Mouse (Mus musculus): ENCODE results near the gene Ganab. TPM values are rescaled to one million over a fixed set of nuclear protein-coding genes. Genes with fewer than 3 reads are reported as not detected.

Ganab gene
- polyA plus RNA-seq, 1 experiment = 74.1 TPM

DNA sequence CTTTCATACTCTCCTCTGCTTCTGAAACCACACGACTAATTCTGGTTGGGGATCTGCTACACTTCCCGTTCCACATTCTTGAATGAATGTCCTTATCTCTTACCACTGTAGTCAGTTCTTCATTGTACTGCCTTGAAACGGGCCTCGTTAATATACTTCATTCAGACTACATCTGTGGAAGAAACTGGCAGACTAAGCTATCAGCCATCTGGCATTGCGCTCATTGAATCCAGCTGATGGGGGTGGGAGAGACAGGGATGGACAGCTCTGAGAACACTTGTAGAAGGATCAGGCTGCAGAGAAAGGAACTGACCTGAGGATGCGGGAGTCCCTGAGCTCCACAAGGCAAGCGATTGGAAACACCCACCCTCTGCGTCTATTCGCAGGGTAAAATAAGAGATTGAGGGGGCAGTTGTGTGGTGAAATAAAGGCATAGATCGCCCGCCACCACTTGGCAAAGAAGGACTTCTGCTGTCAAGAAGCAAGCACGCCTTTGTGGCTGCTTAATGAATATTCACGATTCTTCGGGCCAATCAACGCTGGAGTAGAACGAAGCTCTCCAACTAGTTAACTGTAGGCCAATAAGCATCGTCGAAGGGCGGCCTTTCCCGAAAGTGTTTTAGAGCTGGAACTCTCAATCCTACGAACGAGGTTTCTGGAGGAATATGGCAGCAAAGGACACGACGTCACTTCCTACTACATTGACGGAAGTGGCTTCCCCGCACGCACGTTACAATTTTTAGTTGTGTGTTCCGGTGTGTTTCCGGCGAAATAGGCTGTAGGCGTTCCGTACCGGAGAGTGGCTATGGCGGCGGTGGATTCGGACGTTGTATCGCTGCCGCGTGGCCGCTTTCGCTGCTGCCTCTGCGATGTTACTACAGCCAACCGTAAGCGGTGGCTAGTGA lies 55.5 kb downstream of the Ganab start, which contains the start of gene Tut1:
TSS of gene Tut1 (plus strand) at position 713 of the 905 bp plus-strand sequence.
- H3K27me3 ChIP-seq (ENCODE audit: control insufficient read depth, insufficient read depth, low read length) = no peaks in the 10 kb centered on the region
- 1% methylated on average over 46 of the region's 46 CpGs for WGBS
- H3K36me3 ChIP-seq (ENCODE audit: control insufficient read depth, insufficient read depth, low read length) = peaks cover 33% of the 10 kb centered on the region
- TF ChIP-seq POLR2A (IDR thresholded peaks at IDR 0.05; ENCODE audit: low read depth, low read length) (no peak), CTCF (IDR thresholded peaks at IDR 0.05; ENCODE audit: extremely low read depth, insufficient read length, insufficient replicate concordance, low read depth, low read length) (peak; percentile 16; the same call in 1 of the 2 replicates)
- peaks cover 3% of the 10 kb centered on the region; the same call in 1 of the 2 replicates for H3K4me1 ChIP-seq (ENCODE audit: control insufficient read depth, insufficient read depth, insufficient read length, low read length)
- peak within 1 kb of the TSS; percentile 83 for H3K4me3 ChIP-seq (ENCODE audit: low read depth, low read length)
- peak within 1 kb of the TSS; percentile 75 for H3K27ac ChIP-seq (ENCODE audit: insufficient read depth, low read depth, low read length)

DNA sequence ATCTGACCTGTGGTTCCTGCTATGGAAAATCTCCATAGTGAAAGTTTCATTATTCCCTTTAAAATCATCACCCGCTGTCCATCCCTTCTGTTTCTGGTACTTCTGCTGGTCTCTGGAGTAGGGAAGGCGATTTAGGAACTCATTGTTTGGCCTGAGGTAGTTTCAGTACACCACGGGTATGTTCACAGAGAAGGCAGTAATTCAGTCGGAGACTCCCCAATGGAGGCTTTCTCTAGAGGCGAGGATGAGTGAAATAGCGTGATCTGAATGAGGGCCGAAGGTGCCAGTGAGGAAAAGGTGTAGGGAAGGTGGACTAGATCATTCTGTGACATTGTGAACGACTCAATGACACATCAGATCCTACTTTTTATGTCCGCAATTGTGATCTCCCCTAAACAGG lies 56.3 kb downstream of the Ganab start:
- H3K27me3 ChIP-seq (ENCODE audit: control insufficient read depth, insufficient read depth, low read length) = no peaks in the 10 kb centered on the region
- TF ChIP-seq CTCF (IDR thresholded peaks at IDR 0.05; ENCODE audit: extremely low read depth, insufficient read length, insufficient replicate concordance, low read depth, low read length) (no peak), POLR2A (IDR thresholded peaks at IDR 0.05; ENCODE audit: low read depth, low read length) (no peak)
- 4% methylated on average over 9 of the region's 9 CpGs for WGBS
- H3K36me3 ChIP-seq (ENCODE audit: control insufficient read depth, insufficient read depth, low read length) = peaks cover 29% of the 10 kb centered on the region
- peak overlapping the region; percentile 83 for H3K4me3 ChIP-seq (ENCODE audit: low read depth, low read length)
- H3K4me1 ChIP-seq (ENCODE audit: control insufficient read depth, insufficient read depth, insufficient read length, low read length) = peaks cover 3% of the 10 kb centered on the region; the same call in 1 of the 2 replicates
- peak overlapping the region; percentile 75; the same call in 1 of the 2 replicates for H3K27ac ChIP-seq (ENCODE audit: insufficient read depth, low read depth, low read length)

DNA sequence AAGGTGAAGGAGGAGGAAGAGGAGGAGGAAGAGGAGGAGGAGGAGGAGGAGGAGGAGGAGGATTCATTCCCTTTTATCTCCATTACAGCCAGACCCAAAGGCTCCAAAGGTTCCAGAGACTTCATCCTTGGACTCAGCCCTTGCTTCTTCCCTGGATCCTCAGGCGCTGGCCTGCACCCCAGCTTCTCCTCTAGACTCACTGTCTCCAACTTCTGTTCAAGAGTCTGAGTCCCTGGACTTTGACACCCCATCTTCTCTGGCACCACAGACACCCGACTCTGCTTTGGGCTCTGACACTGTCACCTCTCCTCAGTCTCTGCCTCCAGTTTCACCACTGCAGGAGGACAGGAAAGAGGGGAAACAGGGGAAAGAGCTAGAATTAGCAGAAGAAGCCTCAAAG lies 64.4 kb downstream of the Ganab start:
- H3K27ac ChIP-seq (ENCODE audit: insufficient read depth, low read depth, low read length) = peak overlapping the region; percentile 41; the same call in 1 of the 2 replicates
- peaks cover 9% of the 10 kb centered on the region for H3K4me1 ChIP-seq (ENCODE audit: control insufficient read depth, insufficient read depth, insufficient read length, low read length)
- peaks cover 48% of the 10 kb centered on the region for H3K36me3 ChIP-seq (ENCODE audit: control insufficient read depth, insufficient read depth, low read length)
- H3K27me3 ChIP-seq (ENCODE audit: control insufficient read depth, insufficient read depth, low read length) = no peaks in the 10 kb centered on the region
- no peak for TF ChIP-seq CTCF (IDR thresholded peaks at IDR 0.05; ENCODE audit: extremely low read depth, insufficient read length, insufficient replicate concordance, low read depth, low read length)
- no peak for TF ChIP-seq POLR2A (IDR thresholded peaks at IDR 0.05; ENCODE audit: low read depth, low read length)
- H3K4me3 ChIP-seq (ENCODE audit: low read depth, low read length) = peak overlapping the region; percentile 43
- 65% methylated on average over 2 of the region's 2 CpGs for WGBS

DNA sequence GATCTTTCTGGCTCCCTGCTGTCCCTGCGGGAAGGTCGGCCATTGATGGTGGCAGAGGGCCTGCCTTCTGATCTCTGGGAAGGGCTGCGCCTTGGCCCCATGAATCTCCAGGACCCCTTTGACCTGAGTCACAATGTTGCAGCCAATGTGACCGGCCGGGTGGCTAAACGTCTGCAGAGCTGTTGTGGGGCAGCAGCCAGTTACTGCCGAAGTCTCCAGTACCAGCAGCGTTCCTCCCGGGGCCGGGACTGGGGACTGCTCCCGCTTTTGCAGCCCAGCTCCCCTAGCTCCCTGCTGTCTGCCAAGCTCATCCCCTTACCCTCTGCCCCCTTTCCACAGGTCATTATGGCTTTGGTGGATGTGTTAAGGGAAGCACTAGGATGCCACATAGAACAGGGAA lies 67.2 kb downstream of the Ganab start:
- H3K27ac ChIP-seq (ENCODE audit: insufficient read depth, low read depth, low read length) = peak overlapping the region; percentile 95; the same call in 1 of the 2 replicates
- H3K36me3 ChIP-seq (ENCODE audit: control insufficient read depth, insufficient read depth, low read length) = peaks cover 49% of the 10 kb centered on the region
- H3K4me1 ChIP-seq (ENCODE audit: control insufficient read depth, insufficient read depth, insufficient read length, low read length) = peaks cover 9% of the 10 kb centered on the region
- 90% methylated on average over 11 of the region's 11 CpGs for WGBS
- TF ChIP-seq CTCF (IDR thresholded peaks at IDR 0.05; ENCODE audit: extremely low read depth, insufficient read length, insufficient replicate concordance, low read depth, low read length) = no peak
- no peak for TF ChIP-seq POLR2A (IDR thresholded peaks at IDR 0.05; ENCODE audit: low read depth, low read length)
- no peaks in the 10 kb centered on the region for H3K27me3 ChIP-seq (ENCODE audit: control insufficient read depth, insufficient read depth, low read length)
- H3K4me3 ChIP-seq (ENCODE audit: low read depth, low read length) = no peak overlapping the region

DNA sequence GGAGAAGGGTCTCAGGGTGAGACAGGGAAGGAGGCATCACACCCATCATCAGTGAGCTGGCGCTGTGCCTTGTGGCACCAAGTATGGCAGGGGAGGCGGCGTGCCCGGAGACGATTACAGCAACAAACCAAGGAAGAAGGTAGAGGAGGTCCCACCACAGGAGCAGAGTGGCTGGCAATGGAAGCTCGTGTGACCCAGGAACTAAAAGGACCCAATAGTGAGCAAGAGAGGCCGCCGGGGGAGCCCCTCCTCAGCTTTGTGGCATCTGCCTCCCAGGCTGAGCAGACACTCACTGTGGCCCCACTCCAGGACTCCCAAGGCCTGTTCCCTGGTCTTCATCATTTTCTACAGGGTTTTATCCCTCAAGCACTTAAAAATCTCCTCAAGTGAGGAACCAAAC lies 67.9 kb downstream of the Ganab start:
- 34% methylated on average over 8 of the region's 8 CpGs for WGBS

DNA sequence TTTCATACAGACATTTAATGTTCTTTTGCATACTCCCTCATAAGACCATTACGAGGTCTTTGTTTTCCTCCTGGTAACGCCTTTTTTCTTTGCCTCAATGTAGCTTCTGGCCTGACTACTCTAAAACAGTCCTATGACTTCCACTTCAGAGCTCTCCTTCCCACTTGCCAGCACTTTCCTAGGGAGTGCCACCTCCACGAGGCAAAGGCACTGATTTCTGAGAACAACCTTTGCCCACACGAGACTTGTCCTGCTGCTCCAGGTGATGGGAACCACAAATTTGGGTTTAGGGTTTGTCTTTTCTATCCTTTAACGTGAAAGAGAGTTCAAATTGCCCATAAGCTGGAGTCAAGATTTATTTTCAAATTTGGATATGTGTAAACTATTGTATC lies 68.3 kb downstream of the Ganab start:
- H3K27ac ChIP-seq (ENCODE audit: insufficient read depth, low read depth, low read length) = peak overlapping the region; percentile 95
- no peak; the same call in 1 of the 2 replicates for TF ChIP-seq POLR2A (IDR thresholded peaks at IDR 0.05; ENCODE audit: low read depth, low read length)
- peak overlapping the region; percentile 64 for H3K4me3 ChIP-seq (ENCODE audit: low read depth, low read length)
- peaks cover 9% of the 10 kb centered on the region for H3K4me1 ChIP-seq (ENCODE audit: control insufficient read depth, insufficient read depth, insufficient read length, low read length)
- H3K36me3 ChIP-seq (ENCODE audit: control insufficient read depth, insufficient read depth, low read length) = peaks cover 55% of the 10 kb centered on the region
- WGBS = 9% methylated on average over 5 of the region's 5 CpGs
- no peaks in the 10 kb centered on the region for H3K27me3 ChIP-seq (ENCODE audit: control insufficient read depth, insufficient read depth, low read length)

More for the DNA sequence above, 67.9 kb downstream of the Ganab start:
- Histone ChIP-seq H3K27me3 (ENCODE audit: control insufficient read depth, insufficient read depth, low read length) (no peaks in the 10 kb centered on the region), H3K36me3 (ENCODE audit: control insufficient read depth, insufficient read depth, low read length) (peaks cover 52% of the 10 kb centered on the region), H3K27ac (ENCODE audit: insufficient read depth, low read depth, low read length) (peak overlapping the region; percentile 95), H3K4me3 (ENCODE audit: low read depth, low read length) (peak overlapping the region; percentile 34), H3K4me1 (ENCODE audit: control insufficient read depth, insufficient read depth, insufficient read length, low read length) (peaks cover 9% of the 10 kb centered on the region)
- no peak for TF ChIP-seq POLR2A (IDR thresholded peaks at IDR 0.05; ENCODE audit: low read depth, low read length)
- no peak for TF ChIP-seq CTCF (IDR thresholded peaks at IDR 0.05; ENCODE audit: extremely low read depth, insufficient read length, insufficient replicate concordance, low read depth, low read length)

Other genes with a start within 250 kb of the Ganab start
- gene Chrm1, start 234.3 kb upstream of the Ganab start, polyA plus RNA-seq (2012; rRNA removed) = 2.3 and 2.4 TPM in 2 replicates
- 132 and 391 TPM in 2 replicates for gene Slc3a2, start 174.7 kb upstream of the Ganab start, polyA plus RNA-seq (2012; rRNA removed)
- 12.1 and 17.5 TPM in 2 replicates for gene Wdr74, start 162.2 kb upstream of the Ganab start, polyA plus RNA-seq (2012; rRNA removed)
- gene 1700092M07Rik, start 157.4 kb upstream of the Ganab start, polyA plus RNA-seq (2012; rRNA removed) = not detected in 2 replicates
- 31.7 and 65.9 TPM in 2 replicates for gene Stx5a, start 156.7 kb upstream of the Ganab start, polyA plus RNA-seq (2012; rRNA removed)
- gene Nxf1, start 141.0 kb upstream of the Ganab start, polyA plus RNA-seq (2012; rRNA removed) = 13.3 and 25.4 TPM in 2 replicates
- 117 and 142 TPM in 2 replicates for gene Tmem223, start 127.1 kb upstream of the Ganab start, polyA plus RNA-seq (2012; rRNA removed)
- 59.9 and 96.2 TPM in 2 replicates for gene Tmem179b, start 123.6 kb upstream of the Ganab start, polyA plus RNA-seq (2012; rRNA removed)
- 4.5 and 8.1 TPM in 2 replicates for gene Taf6l, start 111.7 kb upstream of the Ganab start, polyA plus RNA-seq (2012; rRNA removed)
- 7.7 and 13.5 TPM in 2 replicates for gene Polr2g, start 99.5 kb upstream of the Ganab start, polyA plus RNA-seq (2012; rRNA removed)
- gene Zbtb3, start 95.5 kb upstream of the Ganab start, polyA plus RNA-seq (2012; rRNA removed) = 0.60 and 0.86 TPM in 2 replicates
- 5.7 and 8.9 TPM in 2 replicates for gene Ttc9c, start 78.7 kb upstream of the Ganab start, polyA plus RNA-seq (2012; rRNA removed)
- gene Hnrnpul2, start 78.1 kb upstream of the Ganab start, polyA plus RNA-seq (2012; rRNA removed) = 9.2 and 20.9 TPM in 2 replicates
- gene AC129217.1, start 68.3 kb upstream of the Ganab start, polyA plus RNA-seq (2012; rRNA removed) = 4.6 TPM in 1 of 2 replicates, not detected in the other
- gene Bscl2, start 60.6 kb upstream of the Ganab start, polyA plus RNA-seq (2012; rRNA removed) = 54.3 and 82.6 TPM in 2 replicates
- 0.33 and 0.63 TPM in 2 replicates for gene Gng3, start 58.9 kb upstream of the Ganab start, polyA plus RNA-seq (2012; rRNA removed)
- 0.11 and 0.17 TPM in 2 replicates for gene Lrrn4cl, start 47.3 kb upstream of the Ganab start, polyA plus RNA-seq (2012; rRNA removed)
- gene Ubxn1, start 26.6 kb upstream of the Ganab start, polyA plus RNA-seq (2012; rRNA removed) = 34.7 and 95.9 TPM in 2 replicates
- 14.0 and 19.2 TPM in 2 replicates for gene Uqcc3, start 17.1 kb upstream of the Ganab start, polyA plus RNA-seq (2012; rRNA removed)
- gene Lbhd1, start 14.3 kb upstream of the Ganab start, polyA plus RNA-seq (2012; rRNA removed) = 0.22 and 0.55 TPM in 2 replicates
- gene Gm49403, start 14.1 kb upstream of the Ganab start, polyA plus RNA-seq (2012; rRNA removed) = not detected in 2 replicates
- gene 1810009A15Rik, start 9.2 kb upstream of the Ganab start, polyA plus RNA-seq (2012; rRNA removed) = 9.5 and 11.4 TPM in 2 replicates
- gene Gm49416, start 9.1 kb upstream of the Ganab start, polyA plus RNA-seq (2012; rRNA removed) = not detected in 2 replicates
- 13.2 and 19.5 TPM in 2 replicates for gene Ints5, start 5.1 kb upstream of the Ganab start, polyA plus RNA-seq (2012; rRNA removed)
- gene B3gat3, start 22.3 kb downstream of the Ganab start, polyA plus RNA-seq (2012; rRNA removed) = 40.1 and 69.5 TPM in 2 replicates
- gene Rom1, start 31.3 kb downstream of the Ganab start, polyA plus RNA-seq (2012; rRNA removed) = 7.2 and 15.1 TPM in 2 replicates
- gene Eml3, start 31.5 kb downstream of the Ganab start, polyA plus RNA-seq (2012; rRNA removed) = 18.4 and 32.2 TPM in 2 replicates
- gene Mta2, start 43.8 kb downstream of the Ganab start, polyA plus RNA-seq (2012; rRNA removed) = 15.0 and 21.7 TPM in 2 replicates
- 5.6 and 13.2 TPM in 2 replicates for gene Tut1, start 55.8 kb downstream of the Ganab start, polyA plus RNA-seq (2012; rRNA removed)
- 90.2 and 129 TPM in 2 replicates for gene Eef1g, start 69.0 kb downstream of the Ganab start, polyA plus RNA-seq (2012; rRNA removed)
- gene Ahnak, start 91.2 kb downstream of the Ganab start, polyA plus RNA-seq (2012; rRNA removed) = 5.1 and 14.7 TPM in 2 replicates
- 0.30 and 3.7 TPM in 2 replicates for gene Scgb1a1, start 189.9 kb downstream of the Ganab start, polyA plus RNA-seq (2012; rRNA removed)
- 0.37 and 0.41 TPM in 2 replicates for gene Asrgl1, start 237.6 kb downstream of the Ganab start, polyA plus RNA-seq (2012; rRNA removed)

All from small intestine, adult 2 months (tissue).